Mouse (Mus musculus): ENCODE results near the gene Lysmd1. TPM values are rescaled to one million over a fixed set of nuclear protein-coding genes. Genes with fewer than 3 reads are reported as not detected.
A peak's percentile ranks its signal among the peaks of the same experiment; 100 is the strongest.

Lysmd1 gene
- polyA plus RNA-seq, 1 experiment from 2014 or later, result 10.9 TPM

DNA sequence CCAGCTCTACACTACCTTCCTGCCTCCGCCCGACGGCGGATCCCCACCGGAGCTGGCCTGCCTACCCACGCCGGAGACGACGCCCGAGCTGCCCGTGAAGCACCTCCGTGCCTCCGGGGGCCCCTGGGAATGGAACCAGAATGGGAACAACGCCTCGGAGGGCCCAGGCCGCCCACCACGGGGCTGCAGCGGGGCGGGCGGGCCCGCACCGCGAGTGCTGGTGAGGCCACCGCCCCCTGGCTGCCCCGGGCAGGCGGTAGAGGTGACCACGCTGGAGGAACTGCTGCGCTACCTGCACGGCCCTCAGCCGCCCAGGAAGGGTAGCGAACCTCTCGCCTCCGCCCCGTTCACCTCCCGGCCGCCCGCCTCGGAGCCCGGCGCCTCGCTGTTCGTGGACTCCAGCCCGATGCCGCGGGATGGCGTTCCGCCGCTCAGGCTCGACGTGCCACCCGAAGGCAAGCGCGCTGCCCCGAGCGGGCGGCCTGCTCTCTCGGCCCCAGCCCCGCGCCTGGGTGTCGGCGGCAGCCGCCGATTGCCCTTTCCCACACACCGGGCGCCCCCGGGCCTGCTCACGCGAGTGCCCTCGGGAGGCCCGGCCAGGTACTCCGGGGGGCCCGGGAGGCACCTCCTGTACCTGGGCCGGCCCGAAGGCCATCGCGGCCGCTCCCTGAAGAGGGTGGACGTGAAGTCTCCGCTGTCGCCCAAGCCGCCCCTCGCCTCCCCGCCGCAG lies 38.8 kb downstream of the Lysmd1 start:
- H3K9me3 ChIP-seq (ENCODE audit: control insufficient read depth, low read depth, low read length), result no peaks in the 10 kb centered on the region
- WGBS, result 30% methylated on average over 83 of the region's 84 CpGs
- H3K36me3 ChIP-seq (ENCODE audit: control insufficient read depth, insufficient read depth, low read length), result peaks cover 37% of the 10 kb centered on the region
- H3K4me1 ChIP-seq (ENCODE audit: control insufficient read depth, insufficient read depth, low read length), result 0 out of 2 replicates have a peak, but pooled peaks cover 8% of the 10 kb centered on the region
- peak overlapping the region; percentile 31 for H3K4me3 ChIP-seq (ENCODE audit: low read depth, low read length)
- H3K27me3 ChIP-seq (ENCODE audit: control insufficient read depth, insufficient read depth, low read length), result peaks cover 14% of the 10 kb centered on the region
- no peak overlapping the region for H3K27ac ChIP-seq (ENCODE audit: low read length)
- peak overlapping the region; percentile 49 for H3K4me2 ChIP-seq (replicated peaks; ENCODE audit: low read depth, low read length)
- no peak overlapping the region for H3K9ac ChIP-seq (replicated peaks; ENCODE audit: low read depth, low read length)
- ATAC-seq (ENCODE audit: insufficient number of reproducible peaks, insufficient read depth, low FRiP score, low read depth), result no peak

DNA sequence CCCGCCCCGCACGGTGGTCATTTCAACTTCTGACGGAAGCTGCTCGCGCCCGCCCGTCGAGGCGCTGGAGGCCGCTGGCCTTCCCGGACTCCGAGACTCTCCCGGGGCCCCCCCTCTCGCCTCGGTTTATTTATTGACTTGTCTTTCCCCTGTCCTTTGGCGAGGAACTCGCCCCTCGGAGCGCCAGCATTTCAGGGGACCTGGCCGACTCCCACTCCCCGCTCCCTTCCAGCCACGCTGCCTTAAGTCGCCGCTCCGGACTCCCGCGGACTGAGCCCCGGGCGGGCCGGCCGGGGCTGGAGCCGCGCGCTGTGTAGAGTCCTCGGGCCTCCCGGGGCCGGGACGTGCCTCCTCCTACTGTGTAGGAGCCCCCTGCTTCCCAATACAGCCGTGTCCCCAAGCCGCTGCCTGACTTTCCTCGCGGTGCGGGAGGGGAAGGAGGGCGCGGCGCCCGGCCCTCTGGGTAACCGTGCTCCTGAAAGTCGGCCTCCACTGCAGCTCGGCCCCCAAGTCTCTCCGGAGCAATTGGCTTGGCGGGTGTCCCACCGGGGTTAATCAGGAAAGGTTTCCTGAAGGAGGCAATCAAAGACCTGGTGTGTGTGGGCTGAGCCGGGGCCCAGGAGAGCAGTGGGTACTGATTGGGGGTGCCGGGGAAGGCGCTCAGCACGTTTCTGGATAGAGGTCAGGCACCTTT lies 39.5 kb downstream of the Lysmd1 start:
- 0 out of 2 replicates have a peak, but pooled peaks cover 8% of the 10 kb centered on the region for H3K4me1 ChIP-seq (ENCODE audit: control insufficient read depth, insufficient read depth, low read length)
- peaks cover 34% of the 10 kb centered on the region for H3K36me3 ChIP-seq (ENCODE audit: control insufficient read depth, insufficient read depth, low read length)
- no peak overlapping the region for H3K27ac ChIP-seq (ENCODE audit: low read length)
- peaks cover 14% of the 10 kb centered on the region for H3K27me3 ChIP-seq (ENCODE audit: control insufficient read depth, insufficient read depth, low read length)
- H3K9ac ChIP-seq (replicated peaks; ENCODE audit: low read depth, low read length), result 0 out of 2 replicates have a peak overlapping the region, but pooled peaks have one; percentile 28
- peak overlapping the region; percentile 31 for H3K4me3 ChIP-seq (ENCODE audit: low read depth, low read length)
- no peak for ATAC-seq (ENCODE audit: insufficient number of reproducible peaks, insufficient read depth, low FRiP score, low read depth)
- peak overlapping the region; percentile 49 for H3K4me2 ChIP-seq (replicated peaks; ENCODE audit: low read depth, low read length)
- H3K9me3 ChIP-seq (ENCODE audit: control insufficient read depth, low read depth, low read length), result no peaks in the 10 kb centered on the region
- 14% methylated on average over 58 of the region's 58 CpGs for WGBS

DNA sequence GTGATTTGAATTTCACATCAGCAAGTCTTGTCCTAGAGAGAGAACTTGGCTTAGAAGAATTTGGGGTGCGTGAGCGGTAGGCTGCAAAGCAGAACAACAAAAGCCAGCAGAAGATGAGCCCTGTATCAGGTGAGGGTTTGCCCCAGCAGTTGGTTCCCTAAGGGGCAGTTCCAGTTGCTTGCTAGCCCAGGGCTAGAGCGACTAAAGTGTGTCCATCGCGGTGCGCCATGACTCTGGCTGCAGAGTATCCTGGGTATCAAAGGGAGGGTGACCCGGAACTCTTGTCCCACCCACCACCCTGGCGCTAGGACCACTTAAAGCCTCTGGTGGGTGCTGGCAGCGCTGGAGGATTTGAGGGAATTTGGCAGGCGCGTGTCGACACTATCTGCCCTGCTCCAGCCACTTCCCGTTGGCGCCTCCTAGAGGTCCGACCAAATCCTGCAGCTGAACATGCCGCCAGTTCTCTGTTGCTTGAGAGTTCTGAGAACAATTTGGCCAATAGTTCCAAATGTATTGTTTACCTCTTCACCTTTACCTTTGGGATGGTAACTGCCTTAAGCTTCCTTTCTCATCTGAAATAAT lies 40.2 kb downstream of the Lysmd1 start:
- 9% methylated on average over 16 of the region's 16 CpGs for WGBS
- Histone ChIP-seq H3K27me3 (ENCODE audit: control insufficient read depth, insufficient read depth, low read length) (peaks cover 14% of the 10 kb centered on the region), H3K36me3 (ENCODE audit: control insufficient read depth, insufficient read depth, low read length) (peaks cover 34% of the 10 kb centered on the region), H3K4me1 (ENCODE audit: control insufficient read depth, insufficient read depth, low read length) (0 out of 2 replicates have a peak, but pooled peaks cover 8% of the 10 kb centered on the region), H3K9ac (replicated peaks; ENCODE audit: low read depth, low read length) (no peak overlapping the region), H3K9me3 (ENCODE audit: control insufficient read depth, low read depth, low read length) (no peaks in the 10 kb centered on the region), H3K4me2 (replicated peaks; ENCODE audit: low read depth, low read length) (peak overlapping the region; percentile 49), H3K4me3 (ENCODE audit: low read depth, low read length) (no peak overlapping the region), H3K27ac (ENCODE audit: low read length) (no peak overlapping the region)
- no peak for ATAC-seq (ENCODE audit: insufficient number of reproducible peaks, insufficient read depth, low FRiP score, low read depth)

DNA sequence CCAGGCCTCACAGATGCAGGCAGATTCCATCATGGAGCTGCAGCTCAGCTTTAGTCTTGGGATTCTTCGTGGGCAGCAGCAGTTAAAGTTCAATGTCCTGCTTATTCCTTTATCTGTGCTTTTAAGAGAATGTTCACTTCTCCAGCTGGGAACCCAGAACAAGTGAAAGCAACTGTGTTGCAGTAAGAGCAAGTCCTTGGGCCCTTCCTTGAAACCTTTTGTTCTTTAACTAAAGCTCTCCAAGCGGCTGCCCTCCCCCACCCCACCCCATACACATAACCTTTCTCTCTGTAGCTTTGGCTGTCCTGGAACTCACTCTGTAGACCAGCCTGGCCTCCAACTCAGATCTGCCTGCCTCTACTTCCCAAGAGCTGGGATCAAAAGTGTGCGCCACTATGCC lies 42.6 kb downstream of the Lysmd1 start:
- 66% methylated on average over 3 of the region's 3 CpGs for WGBS
- H3K27ac ChIP-seq (ENCODE audit: low read length), result no peak overlapping the region
- H3K4me3 ChIP-seq (ENCODE audit: low read depth, low read length), result no peak overlapping the region
- H3K4me1 ChIP-seq (ENCODE audit: control insufficient read depth, insufficient read depth, low read length), result 0 out of 2 replicates have a peak, but pooled peaks cover 8% of the 10 kb centered on the region
- no peaks in the 10 kb centered on the region for H3K9me3 ChIP-seq (ENCODE audit: control insufficient read depth, low read depth, low read length)
- no peak overlapping the region for H3K4me2 ChIP-seq (replicated peaks; ENCODE audit: low read depth, low read length)
- no peak overlapping the region for H3K9ac ChIP-seq (replicated peaks; ENCODE audit: low read depth, low read length)
- peaks cover 12% of the 10 kb centered on the region; the same call in 1 of the 2 replicates for H3K36me3 ChIP-seq (ENCODE audit: control insufficient read depth, insufficient read depth, low read length)
- ATAC-seq (ENCODE audit: insufficient number of reproducible peaks, insufficient read depth, low FRiP score, low read depth), result no peak
- H3K27me3 ChIP-seq (ENCODE audit: control insufficient read depth, insufficient read depth, low read length), result peaks cover 14% of the 10 kb centered on the region

DNA sequence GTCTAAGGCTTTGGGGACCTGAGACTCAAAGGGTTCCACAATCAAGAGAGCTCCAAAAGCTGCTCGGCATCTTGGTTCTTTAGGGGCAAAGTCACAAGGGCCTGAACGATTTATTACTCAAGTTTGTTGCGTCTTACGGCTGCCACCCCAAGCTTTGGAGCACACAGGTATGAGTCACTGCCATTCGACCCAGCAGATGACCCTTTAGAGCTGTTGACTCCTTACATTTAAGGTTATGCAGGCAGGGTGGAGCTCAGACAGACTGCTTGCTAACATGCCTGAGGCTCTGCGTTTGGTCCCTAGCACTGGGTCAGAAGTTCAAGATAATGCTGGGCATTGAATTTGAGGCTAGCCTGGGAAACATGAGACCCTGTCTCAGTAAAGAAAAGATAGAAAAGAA lies 43.7 kb downstream of the Lysmd1 start:
- no peaks in the 10 kb centered on the region for H3K9me3 ChIP-seq (ENCODE audit: control insufficient read depth, low read depth, low read length)
- H3K27ac ChIP-seq (ENCODE audit: low read length), result peak overlapping the region; percentile 2; the same call in 1 of the 2 replicates
- WGBS, result 54% methylated on average over 6 of the region's 6 CpGs
- peaks cover 5% of the 10 kb centered on the region for H3K27me3 ChIP-seq (ENCODE audit: control insufficient read depth, insufficient read depth, low read length)
- peaks cover 4% of the 10 kb centered on the region; the same call in 1 of the 2 replicates for H3K36me3 ChIP-seq (ENCODE audit: control insufficient read depth, insufficient read depth, low read length)
- no peak overlapping the region for H3K4me3 ChIP-seq (ENCODE audit: low read depth, low read length)
- no peak overlapping the region for H3K9ac ChIP-seq (replicated peaks; ENCODE audit: low read depth, low read length)
- H3K4me2 ChIP-seq (replicated peaks; ENCODE audit: low read depth, low read length), result no peak overlapping the region
- ATAC-seq (ENCODE audit: insufficient number of reproducible peaks, insufficient read depth, low FRiP score, low read depth), result no peak
- 0 out of 2 replicates have a peak, but pooled peaks cover 8% of the 10 kb centered on the region for H3K4me1 ChIP-seq (ENCODE audit: control insufficient read depth, insufficient read depth, low read length)

DNA sequence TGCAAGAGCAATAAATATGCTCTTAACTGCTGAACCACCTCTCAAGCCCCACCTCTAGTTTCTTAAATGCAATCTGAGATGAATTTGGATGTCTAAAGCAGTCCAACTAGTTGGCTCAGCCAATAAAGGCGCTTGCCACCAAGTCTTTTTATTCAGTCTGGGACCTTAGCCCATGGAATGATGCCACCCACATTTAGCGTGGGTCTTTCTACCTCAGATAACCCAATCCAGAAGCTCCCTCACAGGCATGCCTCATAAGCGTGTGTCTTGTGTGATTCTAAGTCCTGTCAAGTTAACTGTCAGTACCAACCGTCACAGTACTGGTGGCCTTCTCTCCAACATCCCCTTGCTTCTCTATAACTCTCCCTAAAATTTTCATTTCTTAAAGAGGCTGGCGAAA lies 45.1 kb downstream of the Lysmd1 start:
- no peak overlapping the region for H3K27ac ChIP-seq (ENCODE audit: low read length)
- no peak overlapping the region for H3K4me3 ChIP-seq (ENCODE audit: low read depth, low read length)
- WGBS, result 87% methylated on average over 5 of the region's 5 CpGs
- H3K9ac ChIP-seq (replicated peaks; ENCODE audit: low read depth, low read length), result no peak overlapping the region
- no peak for ATAC-seq (ENCODE audit: insufficient number of reproducible peaks, insufficient read depth, low FRiP score, low read depth)
- H3K9me3 ChIP-seq (ENCODE audit: control insufficient read depth, low read depth, low read length), result no peaks in the 10 kb centered on the region
- no peak overlapping the region for H3K4me2 ChIP-seq (replicated peaks; ENCODE audit: low read depth, low read length)
- no peaks in the 10 kb centered on the region for H3K4me1 ChIP-seq (ENCODE audit: control insufficient read depth, insufficient read depth, low read length)
- 0 out of 2 replicates have a peak, but pooled peaks cover 2% of the 10 kb centered on the region for H3K36me3 ChIP-seq (ENCODE audit: control insufficient read depth, insufficient read depth, low read length)
- H3K27me3 ChIP-seq (ENCODE audit: control insufficient read depth, insufficient read depth, low read length), result no peaks in the 10 kb centered on the region

DNA sequence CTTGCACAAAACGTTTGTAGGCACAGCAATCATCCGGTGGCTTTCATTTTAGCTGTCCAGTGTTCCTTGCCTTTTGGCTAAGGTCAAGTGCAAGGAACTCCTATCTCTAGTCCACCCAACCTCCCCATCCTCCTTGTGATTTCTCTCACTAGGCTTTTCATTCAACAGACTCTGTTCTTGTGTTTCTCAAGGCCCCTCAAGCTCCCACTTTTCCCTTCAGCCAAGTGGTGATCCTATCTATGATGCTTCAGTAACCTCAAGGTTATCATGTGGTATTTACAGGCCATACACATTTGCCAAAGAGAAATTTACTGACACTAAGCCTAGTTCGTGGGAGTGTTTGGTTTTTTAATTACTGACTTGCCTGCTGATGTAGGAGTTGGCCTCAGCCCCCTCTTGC lies 46.0 kb downstream of the Lysmd1 start:
- 0 out of 2 replicates have a peak, but pooled peaks cover 7% of the 10 kb centered on the region for H3K36me3 ChIP-seq (ENCODE audit: control insufficient read depth, insufficient read depth, low read length)
- no peak overlapping the region for H3K4me3 ChIP-seq (ENCODE audit: low read depth, low read length)
- WGBS, result 56% methylated on average over 3 of the region's 3 CpGs

DNA sequence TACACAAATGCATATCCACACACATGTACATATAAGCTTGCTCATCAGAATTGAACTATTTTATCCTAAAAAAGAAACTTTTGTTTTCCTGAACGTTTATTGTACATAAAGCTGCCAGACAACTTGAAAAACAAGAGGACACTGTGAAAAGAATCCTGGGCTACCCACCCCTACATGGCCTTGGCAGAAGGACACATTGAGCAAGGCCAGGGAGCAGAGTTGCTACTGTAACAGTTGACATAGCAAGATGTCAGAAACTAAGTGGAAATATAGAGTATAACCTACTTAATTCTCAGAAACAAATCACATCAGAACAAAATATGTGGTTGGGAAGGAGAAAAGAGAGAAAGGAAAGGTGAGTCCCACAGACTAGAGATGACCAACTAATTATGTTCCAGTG lies 48.0 kb downstream of the Lysmd1 start:
- Histone ChIP-seq H3K4me3 (ENCODE audit: low read depth, low read length) (no peak overlapping the region), H3K9me3 (ENCODE audit: control insufficient read depth, low read depth, low read length) (no peaks in the 10 kb centered on the region), H3K9ac (replicated peaks; ENCODE audit: low read depth, low read length) (no peak overlapping the region), H3K27me3 (ENCODE audit: control insufficient read depth, insufficient read depth, low read length) (no peaks in the 10 kb centered on the region), H3K4me1 (ENCODE audit: control insufficient read depth, insufficient read depth, low read length) (no peaks in the 10 kb centered on the region), H3K4me2 (replicated peaks; ENCODE audit: low read depth, low read length) (no peak overlapping the region), H3K36me3 (ENCODE audit: control insufficient read depth, insufficient read depth, low read length) (peaks cover 19% of the 10 kb centered on the region; the same call in 1 of the 2 replicates), H3K27ac (ENCODE audit: low read length) (no peak overlapping the region)
- WGBS, result 53% methylated on average over 1 of the region's 1 CpGs
- ATAC-seq (ENCODE audit: insufficient number of reproducible peaks, insufficient read depth, low FRiP score, low read depth), result no peak

More for the DNA sequence above, 46.0 kb downstream of the Lysmd1 start:
- H3K4me1 ChIP-seq (ENCODE audit: control insufficient read depth, insufficient read depth, low read length), result no peaks in the 10 kb centered on the region
- no peaks in the 10 kb centered on the region for H3K9me3 ChIP-seq (ENCODE audit: control insufficient read depth, low read depth, low read length)
- H3K9ac ChIP-seq (replicated peaks; ENCODE audit: low read depth, low read length), result no peak overlapping the region
- no peaks in the 10 kb centered on the region for H3K27me3 ChIP-seq (ENCODE audit: control insufficient read depth, insufficient read depth, low read length)
- no peak overlapping the region for H3K4me2 ChIP-seq (replicated peaks; ENCODE audit: low read depth, low read length)
- no peak overlapping the region for H3K27ac ChIP-seq (ENCODE audit: low read length)
- ATAC-seq (ENCODE audit: insufficient number of reproducible peaks, insufficient read depth, low FRiP score, low read depth), result no peak

Data from stomach, embryonic 14.5 days (tissue).